Mouse (Mus musculus): ENCODE results near the gene Uhrf1bp1.

The Uhrf1bp1 gene

DNA sequence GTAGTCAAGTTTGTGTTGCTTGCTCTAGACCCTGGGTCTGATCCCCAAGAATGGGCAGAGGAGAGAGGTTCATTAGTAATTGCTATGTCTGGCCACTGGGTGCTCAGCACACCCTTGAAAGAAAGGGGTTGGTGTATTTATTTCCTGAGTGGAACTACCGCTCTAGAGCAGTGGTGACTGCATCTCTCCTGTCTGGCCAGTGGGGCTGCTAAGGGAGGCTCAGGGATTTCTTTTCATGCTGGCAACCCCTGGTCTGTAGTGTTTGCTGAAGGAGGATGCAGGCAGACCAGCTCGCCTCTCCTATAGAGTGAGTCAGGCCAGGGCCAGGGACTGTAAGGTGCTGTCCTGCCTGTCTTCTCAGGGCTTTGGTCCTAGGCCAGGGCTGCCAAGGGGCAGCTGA, 90.9 kb downstream of the Uhrf1bp1 start:
- DNase-seq (ENCODE audit: extremely low read depth, low read depth) = no peak

All from MEL-GATA-1-ER (cell line).